Mouse (Mus musculus): Measurements from ENCODE around the gene Ppm1f.

DNA sequence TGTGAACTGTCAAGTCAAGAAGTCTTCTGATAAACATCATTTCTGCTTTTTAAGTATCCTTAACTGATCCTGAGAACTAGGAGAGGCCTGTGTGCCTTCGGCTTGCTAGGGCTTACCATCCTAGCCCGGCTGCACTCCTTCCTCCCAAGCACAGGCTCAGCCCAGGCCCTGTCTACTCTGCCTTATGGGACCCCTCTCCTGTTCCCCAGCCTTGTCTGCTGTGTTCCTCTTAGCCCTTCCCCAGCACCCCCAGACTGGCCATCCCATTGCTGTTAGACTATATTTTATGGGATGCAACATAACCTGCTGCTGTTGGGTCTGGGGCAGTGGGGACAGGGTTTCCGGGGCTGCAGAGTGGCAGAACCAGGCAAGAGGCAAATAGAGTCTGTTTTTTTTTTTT is 34.1 kb downstream of the Ppm1f start:
- TF ChIP-seq TAL1 (conservative IDR thresholded peaks at IDR 0.05; ENCODE audit: low read depth, low read length) = no peak
- no peak for TF ChIP-seq CTCF (IDR thresholded peaks at IDR 0.05; ENCODE audit: low read depth, low read length)
- no peak for TF ChIP-seq GATA2 (IDR thresholded peaks at IDR 0.05; ENCODE audit: borderline replicate concordance, low read depth, low read length)

All from G1E (cell line).